Comparison of ENCODE assay signal across 7 mouse cellular contexts in genomic region chr6:49368212-49368611, GRCm38 (mm10). TPM values are rescaled to one million over a fixed set of nuclear protein-coding genes. Genes with fewer than 3 reads are reported as not detected.
A peak's percentile ranks its signal among the peaks of the same experiment; 100 is the strongest.
DNase-seq lines count a peak whose midpoint lies in the region; ATAC-seq and TF ChIP-seq lines count a peak whose summit lies in the region.

No protein-coding gene starts in this region.

- H3K27ac ChIP-seq in forebrain, postnatal 0 days (ENCODE audit: low read depth, low read length): no peak overlapping the region
- no peak overlapping the region for H3K27ac ChIP-seq in liver, embryonic 14.5 days

- peak overlapping the region; percentile 54 for H3K4me3 ChIP-seq in forebrain, postnatal 0 days (ENCODE audit: low read depth, low read length)
- H3K4me3 ChIP-seq in liver, embryonic 14.5 days (ENCODE audit: insufficient read depth in 1 of 2, low read depth in 2 of 2, low read length in 2 of 2): peak overlapping the region; percentile 40 to 62

- no peaks in the 10 kb centered on the region for H3K9me3 ChIP-seq in forebrain, postnatal 0 days (ENCODE audit: low read length)
- no peaks in the 10 kb centered on the region for H3K9me3 ChIP-seq in liver, embryonic 14.5 days (ENCODE audit: control insufficient read depth, low read length)

- no peaks in the 10 kb centered on the region for H3K27me3 ChIP-seq in forebrain, postnatal 0 days (ENCODE audit: insufficient read depth, low read length)
- no peaks in the 10 kb centered on the region for H3K27me3 ChIP-seq in liver, embryonic 14.5 days (ENCODE audit: control insufficient read depth, insufficient read depth, low read length)

- no peak for TF ChIP-seq EP300 in liver, embryonic 14.5 days (IDR thresholded peaks at IDR 0.05; ENCODE audit: low read depth)

- peak; percentile 18 for DNase-seq in thymus, postnatal 14 days
- no peak for DNase-seq in thymus, postnatal 0 days (ENCODE audit: low spot score)
- peak; percentile 13 for DNase-seq in forebrain, postnatal 0 days
- DNase-seq in liver, embryonic 14.5 days (ENCODE audit: low read depth in 3 of 3, low spot score in 3 of 3): no peak
- peak; percentile 27 for DNase-seq in testis, postnatal 10 days (ENCODE audit: low spot score)
- no peak for DNase-seq in MN1 (ENCODE audit: low spot score)
- DNase-seq in cerebellum, adult 8-10 months: no peak

- WGBS in forebrain, postnatal 0 days: 31% methylated on average over 3 of the region's 3 CpGs
- 54% methylated on average over 3 of the region's 3 CpGs for WGBS in liver, embryonic 14.5 days (ENCODE audit: insufficient replicate concordance)

- no peak for TF ChIP-seq CTCF in forebrain, postnatal 0 days (IDR thresholded peaks at IDR 0.05; ENCODE audit: low read depth)
- no peak for TF ChIP-seq CTCF in liver, embryonic 14.5 days (IDR thresholded peaks at IDR 0.05; ENCODE audit: low read depth)

- H3K36me3 ChIP-seq in forebrain, postnatal 0 days (ENCODE audit: insufficient read depth): no peaks in the 10 kb centered on the region
- no peaks in the 10 kb centered on the region for H3K36me3 ChIP-seq in liver, embryonic 14.5 days (replicated peaks; ENCODE audit: control insufficient read depth, insufficient read depth, low read depth)

- no peaks in the 10 kb centered on the region for H3K4me1 ChIP-seq in forebrain, postnatal 0 days (ENCODE audit: insufficient read depth)
- H3K4me1 ChIP-seq in liver, embryonic 14.5 days (replicated peaks; ENCODE audit: control insufficient read depth in 2 of 2, insufficient read depth in 2 of 2, low read length in 1 of 2): peaks cover 7 to 10% of the 10 kb centered on the region in 2 experiments

- peak overlapping the region; percentile 79 for H3K4me2 ChIP-seq in forebrain, postnatal 0 days (ENCODE audit: low read depth)
- peak overlapping the region; percentile 95 for H3K4me2 ChIP-seq in liver, embryonic 14.5 days (ENCODE audit: low read depth)

- H3K9ac ChIP-seq in forebrain, postnatal 0 days: peak overlapping the region; percentile 59; the same call in 1 of the 2 replicates
- peak overlapping the region; percentile 78 for H3K9ac ChIP-seq in liver, embryonic 14.5 days (replicated peaks)

- ATAC-seq in forebrain, postnatal 0 days: no peak
- ATAC-seq in liver, embryonic 14.5 days (ENCODE audit: insufficient read depth): no peak

RNA-seq across cellular contexts. Expression of gene Fam221a, which starts 0.7 kb away (rescaled TPM):
- 9.7 and 12.1 TPM in 2 replicates for polyA plus RNA-seq in thymus, postnatal 0 days (2015; fragmentation: Nextera tagmentation; extraction: Ambion mirVana)
- total RNA-seq in forebrain, postnatal 0 days (2014; rRNA removed): 1.9 and 3.2 TPM in 2 replicates
- polyA plus RNA-seq in forebrain, postnatal 0 days (2015; fragmentation: Nextera tagmentation; extraction: Ambion mirVana): 4.0 and 4.8 TPM in 2 replicates
- 1.5 and 2.2 TPM in 2 replicates for polyA plus RNA-seq in liver, embryonic 14.5 days (2012; rRNA removed)
- 2.4 and 2.5 TPM in 2 replicates for polyA plus RNA-seq in liver, embryonic 14.5 days (2014; fragmentation: Nextera tagmentation; extraction: Ambion mirVana)

RNA-seq across cellular contexts. Expression of gene Stk31, which starts 27.2 kb away (rescaled TPM):
- polyA plus RNA-seq in thymus, postnatal 0 days (2015; fragmentation: Nextera tagmentation; extraction: Ambion mirVana): 0.12 TPM in 1 of 2 replicates, not detected in the other
- 0.15 and 0.67 TPM in 2 replicates for total RNA-seq in forebrain, postnatal 0 days (2014; rRNA removed)
- 0.05 TPM in 2 replicates for polyA plus RNA-seq in forebrain, postnatal 0 days (2015; fragmentation: Nextera tagmentation; extraction: Ambion mirVana)
- not detected in 2 replicates for polyA plus RNA-seq in liver, embryonic 14.5 days (2012; rRNA removed)
- polyA plus RNA-seq in liver, embryonic 14.5 days (2014; fragmentation: Nextera tagmentation; extraction: Ambion mirVana): not detected in 2 replicates

RNA-seq across cellular contexts. Expression of gene Ccdc126, which starts 49.1 kb away (rescaled TPM):
- polyA plus RNA-seq in thymus, postnatal 0 days (2015; fragmentation: Nextera tagmentation; extraction: Ambion mirVana): 9.3 and 9.4 TPM in 2 replicates
- total RNA-seq in forebrain, postnatal 0 days (2014; rRNA removed): 6.7 and 11.3 TPM in 2 replicates
- 8.1 and 8.4 TPM in 2 replicates for polyA plus RNA-seq in forebrain, postnatal 0 days (2015; fragmentation: Nextera tagmentation; extraction: Ambion mirVana)
- polyA plus RNA-seq in liver, embryonic 14.5 days (2012; rRNA removed): 0.79 and 1.4 TPM in 2 replicates
- polyA plus RNA-seq in liver, embryonic 14.5 days (2014; fragmentation: Nextera tagmentation; extraction: Ambion mirVana): 2.6 and 3.0 TPM in 2 replicates

Comparison
In these comparisons a context has a peak if more than half of its experiments do, and no peak if none do; other contexts are left out.
1. DNase-seq: peak in thymus, postnatal 14 days (single experiment), forebrain, postnatal 0 days (single experiment) and testis, postnatal 10 days (single experiment); none in thymus, postnatal 0 days (single experiment), liver, embryonic 14.5 days (0 of 3), MN1 (single experiment) and cerebellum, adult 8-10 months (single experiment).